Mouse (Mus musculus) hindbrain, embryonic 13.5 days (tissue): Measurements from ENCODE around the gene Cdk4. TPM values are rescaled to one million over a fixed set of nuclear protein-coding genes. Genes with fewer than 3 reads are reported as not detected.

Source experiments
- ATAC-seq: fragments of 200-750 bp; cut with Nextera tagmentation; 2 replicates; pipeline ENCODE4 v1.8.0; 2017; ENCODE audit warnings: moderate TSS enrichment; ENCODE audit not compliant: low FRiP score
- H3K27ac ChIP-seq: fragments of 300-500 bp; sonication (generic); 2 replicates; pipeline ENCODE4 v1.5.1; 2015; ENCODE audit warnings: inconsistent platforms, mild to moderate bottlenecking, moderate library complexity
- H3K27me3 ChIP-seq: fragments of 300-500 bp; sonication (generic); 2 replicates; pipeline ENCODE4 v1.6.1; 2015; ENCODE audit warnings: mild to moderate bottlenecking, inconsistent platforms
- H3K36me3 ChIP-seq: fragments of 300-500 bp; sonication (generic); 2 replicates; pipeline ENCODE4 v1.6.1; 2015; ENCODE audit warnings: mild to moderate bottlenecking, inconsistent platforms
- H3K4me1 ChIP-seq: fragments of 300-500 bp; sonication (generic); replicated peaks from 2 replicates; pipeline ENCODE4 v1.6.1; 2015; ENCODE audit warnings: inconsistent platforms
- H3K4me2 ChIP-seq: fragments of 300-500 bp; sonication (generic); 2 replicates; pipeline ENCODE4 v1.6.1; 2015; ENCODE audit warnings: inconsistent platforms, mild to moderate bottlenecking, moderate library complexity
- H3K4me3 ChIP-seq: fragments of 300-500 bp; sonication (generic); 2 replicates; pipeline ENCODE4 v1.5.1; 2015; ENCODE audit warnings: mild to moderate bottlenecking, inconsistent platforms
- H3K9ac ChIP-seq: fragments of 300-500 bp; sonication (generic); 2 replicates; pipeline ENCODE4 v1.6.1; 2015; ENCODE audit warnings: mild to moderate bottlenecking, inconsistent platforms
- H3K9me3 ChIP-seq: fragments of 300-500 bp; sonication (generic); 2 replicates; pipeline ENCODE4 v1.6.1; 2016; ENCODE audit warnings: inconsistent platforms
- WGBS: fragments of 180-500 bp; shearing (Covaris S2); methylation state at CpG from one replicate; pipeline ENCODE4 v1.1.7; 2015; 5-methylcytosine and 5-hydroxymethylcytosine counted together
- polyA plus RNA-seq: library from polyadenylated mRNA; unstranded; fragments of >200 nt; fragmentation: Nextera tagmentation; extraction: Ambion mirVana; gene quantifications from 2 replicates; pipeline ENCODE4 v1.2.1, GENCODE M21; 2015

Gene Cdk4
- polyA plus RNA-seq, 1 experiment from 2014 or later = 1,237 TPM

DNA sequence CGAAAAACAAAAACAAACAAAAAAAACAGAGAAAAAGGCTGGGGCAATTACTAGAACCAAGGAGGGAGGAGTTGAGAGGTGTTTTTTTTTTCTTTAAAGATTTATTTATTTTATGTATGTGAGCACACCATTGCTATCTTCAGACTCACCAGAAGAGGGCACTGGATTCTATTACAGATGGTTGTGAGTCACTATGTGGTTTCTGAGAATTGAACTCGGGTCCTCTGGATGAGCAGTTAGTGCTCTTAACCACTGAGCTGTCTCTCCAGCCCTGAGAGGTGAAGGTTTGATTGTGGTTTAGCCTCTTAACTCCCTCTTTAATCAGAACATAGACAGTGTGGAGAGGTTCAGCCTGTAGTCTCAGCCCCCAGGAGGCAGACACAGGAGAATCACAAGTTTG is 51.7 kb downstream of the Cdk4 start:
- no peak for ATAC-seq
- no peak overlapping the region for H3K4me3 ChIP-seq
- H3K9ac ChIP-seq = no peak overlapping the region
- H3K36me3 ChIP-seq = peaks cover 81% of the 10 kb centered on the region
- H3K27me3 ChIP-seq = no peaks in the 10 kb centered on the region
- no peaks in the 10 kb centered on the region for H3K9me3 ChIP-seq
- peaks cover 9% of the 10 kb centered on the region for H3K4me1 ChIP-seq
- no peak overlapping the region for H3K4me2 ChIP-seq
- WGBS = 86% methylated on average over 2 of the region's 2 CpGs
- H3K27ac ChIP-seq = no peak overlapping the region

Other genes with a start within 250 kb of the Cdk4 start
- gene Atp23, start 162.2 kb upstream of the Cdk4 start, polyA plus RNA-seq = 10.6 and 10.9 TPM in 2 replicates
- gene Ctdsp2, start 84.8 kb upstream of the Cdk4 start, polyA plus RNA-seq = 18.9 and 19.8 TPM in 2 replicates
- 5.5 and 5.9 TPM in 2 replicates for gene Avil, start 62.8 kb upstream of the Cdk4 start, polyA plus RNA-seq
- gene Tsfm, start 32.7 kb upstream of the Cdk4 start, polyA plus RNA-seq = 63.4 and 65.5 TPM in 2 replicates
- 21.6 and 22.8 TPM in 2 replicates for gene Mettl1, start 22.1 kb upstream of the Cdk4 start, polyA plus RNA-seq
- 0.12 and 0.28 TPM in 2 replicates for gene Eef1akmt3, start 22.0 kb upstream of the Cdk4 start, polyA plus RNA-seq
- gene Cyp27b1, start 15.3 kb upstream of the Cdk4 start, polyA plus RNA-seq = 0.23 and 0.27 TPM in 2 replicates
- gene March9, start 3.4 kb upstream of the Cdk4 start, polyA plus RNA-seq = 5.8 and 5.9 TPM in 2 replicates
- gene Tspan31, start 6.7 kb downstream of the Cdk4 start, polyA plus RNA-seq = 122 and 129 TPM in 2 replicates
- 3.0 and 3.1 TPM in 2 replicates for gene Agap2, start 11.8 kb downstream of the Cdk4 start, polyA plus RNA-seq
- 144 and 146 TPM in 2 replicates for gene Os9, start 57.6 kb downstream of the Cdk4 start, polyA plus RNA-seq
- gene B4galnt1, start 101.7 kb downstream of the Cdk4 start, polyA plus RNA-seq = 40.6 and 42.3 TPM in 2 replicates
- gene Slc26a10, start 117.1 kb downstream of the Cdk4 start, polyA plus RNA-seq = 1.0 and 1.1 TPM in 2 replicates
- gene Arhgef25, start 126.5 kb downstream of the Cdk4 start, polyA plus RNA-seq = 28.4 and 30.7 TPM in 2 replicates
- gene Dtx3, start 132.2 kb downstream of the Cdk4 start, polyA plus RNA-seq = 211 and 221 TPM in 2 replicates
- gene Pip4k2c, start 148.1 kb downstream of the Cdk4 start, polyA plus RNA-seq = 20.0 and 22.1 TPM in 2 replicates
- 86.3 and 88.5 TPM in 2 replicates for gene Kif5a, start 199.8 kb downstream of the Cdk4 start, polyA plus RNA-seq
- gene Dctn2, start 202.8 kb downstream of the Cdk4 start, polyA plus RNA-seq = 308 and 330 TPM in 2 replicates
- 12.1 and 16.5 TPM in 2 replicates for gene Mbd6, start 225.5 kb downstream of the Cdk4 start, polyA plus RNA-seq
- gene Mars, start 248.3 kb downstream of the Cdk4 start, polyA plus RNA-seq = 116 and 119 TPM in 2 replicates